Mouse (Mus musculus) heart, postnatal 0 days (tissue): Measurements from ENCODE around the gene Nrxn2. TPM values are rescaled to one million over a fixed set of nuclear protein-coding genes. Genes with fewer than 3 reads are reported as not detected.

Experiments
- ATAC-seq: fragments of 200-750 bp; cut with Nextera tagmentation; 2 replicates; pipeline ENCODE4 v1.8.0; 2017; ENCODE audit warnings: low read depth, moderate number of reproducible peaks, moderate library complexity; ENCODE audit not compliant: insufficient read depth
- DNase-seq: peaks from one replicate; pipeline ENCODE4 v3.0.0-alpha.2; 2016; ENCODE audit warnings: low spot score
- H3K27ac ChIP-seq: fragments of 300-500 bp; sonication (generic); 2 replicates; pipeline ENCODE4 v1.5.1; 2014; ENCODE audit warnings: low read depth, mild to moderate bottlenecking
- H3K27me3 ChIP-seq: fragments of 300-500 bp; sonication (generic); 2 replicates; pipeline ENCODE4 v1.6.1; 2014; ENCODE audit warnings: low read length, mixed read lengths; ENCODE audit not compliant: control insufficient read depth, insufficient read depth
- H3K36me3 ChIP-seq: fragments of 300-500 bp; sonication (generic); replicated peaks from 2 replicates; pipeline ENCODE4 v1.6.1; 2014; ENCODE audit warnings: low read length, mixed read lengths; ENCODE audit not compliant: control insufficient read depth, insufficient read depth
- H3K4me1 ChIP-seq: fragments of 300-500 bp; sonication (generic); 2 replicates; pipeline ENCODE4 v1.6.1; 2014; ENCODE audit warnings: antibody characterized with exemption; ENCODE audit not compliant: control insufficient read depth, insufficient read depth
- H3K4me2 ChIP-seq: fragments of 300-500 bp; sonication (generic); 2 replicates; pipeline ENCODE4 v1.6.1; 2014; ENCODE audit warnings: low read depth, mild to moderate bottlenecking, low read length, moderate library complexity
- H3K4me3 ChIP-seq: fragments of 300-500 bp; sonication (generic); 2 replicates; pipeline ENCODE4 v1.5.1; 2014; ENCODE audit warnings: low read depth, low read length
- H3K9ac ChIP-seq: fragments of 300-500 bp; sonication (generic); replicated peaks from 2 replicates; pipeline ENCODE4 v1.6.1; 2014; ENCODE audit warnings: low read depth, low read length, mixed read lengths
- H3K9me3 ChIP-seq: fragments of 300-500 bp; sonication (generic); replicated peaks from 2 replicates; pipeline ENCODE4 v1.6.1; 2016; ENCODE audit warnings: low read length; ENCODE audit not compliant: control insufficient read depth
- CTCF ChIP-seq: IDR thresholded peaks from 2 replicates; pipeline ENCODE4 v1.5.1; 2016; ENCODE audit warnings: antibody characterized with exemption, control low read depth, low read depth
- EP300 ChIP-seq: IDR thresholded peaks from 2 replicates; pipeline ENCODE4 v1.6.1; 2016; ENCODE audit warnings: antibody characterized with exemption, low read depth
- WGBS: fragments of 180-500 bp; shearing (Covaris S2); extraction: QIAGEN DNeasy Blood & Tissue Kit; methylation state at CpG from one replicate; pipeline ENCODE4 v1.1.7; 2014; 5-methylcytosine and 5-hydroxymethylcytosine counted together
- polyA plus RNA-seq: library from polyadenylated mRNA; unstranded; fragments of >200 nt; fragmentation: Nextera tagmentation; extraction: Ambion mirVana; gene quantifications from 2 replicates; pipeline ENCODE4 v1.2.1, GENCODE M21; 2015
- total RNA-seq: library from RNA; depleted of rRNA; stranded (reverse); fragments of >200 nt; gene quantifications from 2 replicates; pipeline ENCODE4 v1.2.3, GENCODE M21; 2014; ENCODE audit warnings: low replicate concordance

Nrxn2 gene
- total and polyA plus RNA-seq, 2 experiments from 2014 or later, result 0.68 TPM; not detected in 1

GRCm38 (mm10) chr19:6399285-6400095 lies 19.0 kb upstream of the Nrxn2 start, which contains the start of gene Rasgrp2:
TSS of gene Rasgrp2 (plus strand) at chr19:6399340.
- peaks cover 26% of the 10 kb centered on the region for H3K4me1 ChIP-seq
- ATAC-seq, result peak; percentile 6; the same call in 1 of the 2 replicates

GRCm38 (mm10) chr19:6400096-6401086 lies 18.1 kb upstream of the Nrxn2 start:
- ATAC-seq, result no peak

More at GRCm38 (mm10) chr19:6399285-6400095, 19.0 kb upstream of the Nrxn2 start, which contains the start of gene Rasgrp2:
- H3K4me3 ChIP-seq, result peak within 1 kb of the TSS; percentile 71
- DNase-seq, result peak; percentile 39
- H3K27me3 ChIP-seq, result no peaks in the 10 kb centered on the region
- H3K36me3 ChIP-seq, result peaks cover 10% of the 10 kb centered on the region
- no peaks in the 10 kb centered on the region for H3K9me3 ChIP-seq
- 1% methylated on average over 61 of the region's 87 CpGs for WGBS
- peak within 1 kb of the TSS; percentile 73 for H3K9ac ChIP-seq
- H3K27ac ChIP-seq, result peak within 1 kb of the TSS; percentile 61
- peak within 1 kb of the TSS; percentile 99 for H3K4me2 ChIP-seq
- TF ChIP-seq EP300, result peak; percentile 69
- TF ChIP-seq CTCF, result no peak

GRCm38 (mm10) chr19:6401131-6401815 lies 17.3 kb upstream of the Nrxn2 start:
- ATAC-seq (peak; percentile 47), DNase-seq (peak; percentile 72)
- H3K4me3 ChIP-seq, result peak overlapping the region; percentile 71
- WGBS, result under 1% methylated on average over 32 of the region's 32 CpGs
- peak overlapping the region; percentile 99 for H3K4me2 ChIP-seq
- H3K27ac ChIP-seq, result peak overlapping the region; percentile 49
- no peaks in the 10 kb centered on the region for H3K27me3 ChIP-seq
- peaks cover 2% of the 10 kb centered on the region; the same call in 1 of the 2 replicates for H3K36me3 ChIP-seq
- no peak overlapping the region; the same call in 1 of the 2 replicates for H3K9ac ChIP-seq
- H3K9me3 ChIP-seq, result no peaks in the 10 kb centered on the region
- peaks cover 26% of the 10 kb centered on the region for H3K4me1 ChIP-seq
- peak; percentile 41; the same call in 1 of the 2 replicates for TF ChIP-seq EP300
- peak; percentile 71 for TF ChIP-seq CTCF

More at GRCm38 (mm10) chr19:6400096-6401086, 18.1 kb upstream of the Nrxn2 start:
- H3K36me3 ChIP-seq, result peaks cover 8% of the 10 kb centered on the region; the same call in 1 of the 2 replicates
- H3K4me2 ChIP-seq, result peak overlapping the region; percentile 99
- H3K9ac ChIP-seq, result peak overlapping the region; percentile 73
- H3K4me3 ChIP-seq, result peak overlapping the region; percentile 71
- peaks cover 26% of the 10 kb centered on the region for H3K4me1 ChIP-seq
- no peak for TF ChIP-seq EP300
- TF ChIP-seq CTCF, result peak; percentile 7; the same call in 1 of the 2 replicates
- no peak for DNase-seq
- H3K27ac ChIP-seq, result peak overlapping the region; percentile 61
- no peaks in the 10 kb centered on the region for H3K9me3 ChIP-seq
- 3% methylated on average over 29 of the region's 29 CpGs for WGBS
- H3K27me3 ChIP-seq, result no peaks in the 10 kb centered on the region

GRCm38 (mm10) chr19:6401951-6402350 lies 16.6 kb upstream of the Nrxn2 start:
- no peaks in the 10 kb centered on the region for H3K27me3 ChIP-seq
- ATAC-seq (no peak), DNase-seq (no peak)
- H3K9ac ChIP-seq, result no peak overlapping the region; the same call in 1 of the 2 replicates
- H3K27ac ChIP-seq, result peak overlapping the region; percentile 49
- TF ChIP-seq EP300 (no peak; the same call in 1 of the 2 replicates), CTCF (no peak)
- H3K4me2 ChIP-seq, result peak overlapping the region; percentile 99
- H3K4me3 ChIP-seq, result peak overlapping the region; percentile 71
- H3K36me3 ChIP-seq, result no peaks in the 10 kb centered on the region
- peaks cover 26% of the 10 kb centered on the region for H3K4me1 ChIP-seq
- H3K9me3 ChIP-seq, result no peaks in the 10 kb centered on the region
- 17% methylated on average over 9 of the region's 9 CpGs for WGBS
